Mouse (Mus musculus): Measurements from ENCODE around the gene BC051142.
"Not testable (repeated sequence)": the region's sequence is repeated elsewhere in the genome, so short reads cannot be mapped to it uniquely, and the experiment has no call there.

BC051142 gene

GRCm38 (mm10) chr17:34398058-34398710 is 436 bp upstream of the BC051142 start:
- DNase-seq (ENCODE audit: low read depth, low spot score), result peak; percentile 90

GRCm38 (mm10) chr17:34399394-34399715 is 735 bp downstream of the BC051142 start:
- DNase-seq (ENCODE audit: low read depth, low spot score), result no peak

DNA sequence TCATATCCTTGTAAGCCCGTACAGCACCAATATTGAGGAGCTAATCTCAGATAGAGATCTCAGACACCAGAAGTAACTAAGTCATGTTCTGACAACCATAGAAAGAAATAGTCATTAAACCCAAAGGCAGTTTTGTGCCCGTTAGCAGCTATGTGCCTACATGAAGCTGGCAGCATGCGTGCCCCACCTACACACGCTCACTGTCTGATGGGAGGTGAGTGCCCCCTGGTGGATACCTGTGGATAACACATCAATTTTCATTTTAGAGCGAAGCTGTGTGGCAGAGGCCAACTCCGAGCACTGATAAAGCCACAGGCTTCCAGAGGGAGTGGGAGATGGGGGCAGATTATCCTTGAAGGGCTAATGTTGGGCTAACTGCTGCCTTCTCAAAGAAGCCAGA is 12.5 kb downstream of the BC051142 start:
- DNase-seq (ENCODE audit: low read depth, low spot score), result peak; percentile 87

DNA sequence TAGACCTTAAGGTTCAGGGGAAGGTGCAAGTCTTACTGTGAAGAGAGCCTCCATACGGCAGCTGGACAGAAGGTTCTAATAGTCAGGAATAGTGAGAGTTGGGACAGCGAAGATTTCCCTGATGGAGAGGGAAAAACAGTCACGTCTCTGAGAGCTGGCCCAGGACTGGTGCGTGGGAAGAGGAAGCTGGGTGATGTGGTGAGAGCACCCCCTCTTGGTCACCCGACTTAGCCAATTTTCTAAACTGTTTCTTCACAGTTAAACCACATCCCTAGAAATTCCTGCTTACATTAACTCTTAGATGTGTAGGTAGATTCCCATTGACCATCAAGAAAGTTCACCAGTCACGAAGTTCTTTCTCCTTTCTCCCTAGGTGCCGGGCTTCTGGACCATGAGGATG is 21.4 kb downstream of the BC051142 start:
- no peak for DNase-seq (ENCODE audit: low read depth, low spot score)

DNA sequence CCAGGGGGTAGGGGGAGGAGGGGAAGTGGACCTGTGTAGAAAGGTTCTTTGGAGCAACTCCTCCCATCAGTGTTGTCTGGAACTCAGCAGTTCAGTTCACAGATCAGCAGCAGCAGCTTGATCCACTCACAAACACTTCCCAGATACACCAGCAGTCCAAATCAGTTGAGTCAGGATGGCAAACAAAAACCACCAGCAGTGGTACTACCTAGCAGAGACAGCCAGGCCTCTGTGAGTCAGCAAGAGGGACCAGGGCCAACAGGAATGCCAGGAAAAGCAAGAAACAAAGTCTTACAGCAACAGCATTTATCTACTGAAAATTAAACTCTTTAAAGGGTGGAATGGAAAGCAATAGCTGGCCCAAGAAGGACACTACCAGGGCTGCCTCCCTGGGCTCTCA is 29.0 kb downstream of the BC051142 start:
- DNase-seq (ENCODE audit: low read depth, low spot score), result no peak

DNA sequence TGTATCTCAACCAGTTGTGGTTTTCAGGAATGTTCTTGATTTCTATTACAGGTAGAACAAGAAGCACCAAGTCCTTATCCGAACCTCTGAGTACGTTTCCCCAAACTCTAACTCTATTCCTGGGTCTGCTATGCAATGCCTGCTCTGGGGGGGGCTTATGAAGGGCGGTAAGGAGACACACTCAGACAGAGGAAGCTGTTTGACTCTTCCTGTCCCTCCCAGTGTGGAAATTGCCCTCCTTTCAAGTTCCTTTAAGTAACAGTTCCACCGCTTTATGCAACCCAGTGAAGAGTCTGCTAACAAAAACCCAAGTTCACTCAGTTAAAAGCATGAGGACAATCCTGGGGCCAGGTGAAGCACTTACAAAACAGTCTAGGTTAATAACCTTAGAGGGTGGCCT is 38.5 kb downstream of the BC051142 start:
- no peak for DNase-seq (ENCODE audit: low read depth, low spot score)

DNA sequence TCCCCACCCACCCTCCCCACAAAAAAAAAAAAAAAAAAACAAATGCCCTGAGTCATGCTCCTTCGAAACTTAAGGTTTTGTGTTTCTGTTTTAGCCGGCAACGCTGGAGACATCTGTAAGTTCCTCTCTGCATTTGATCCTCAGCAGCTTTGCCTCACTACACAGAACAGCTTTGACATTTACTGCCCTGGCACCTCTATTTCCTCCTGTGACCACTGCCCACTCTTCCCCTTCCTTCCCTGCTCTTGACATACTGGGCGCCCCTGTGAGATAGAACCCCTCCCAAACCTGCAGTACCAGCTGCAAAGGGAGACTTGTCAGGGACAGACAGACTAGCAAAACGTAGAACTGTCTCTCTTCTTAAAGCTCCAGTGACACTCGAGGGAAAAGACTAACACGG is 39.0 kb downstream of the BC051142 start:
- no peak for DNase-seq (ENCODE audit: low read depth, low spot score)

GRCm38 (mm10) chr17:34438588-34438987 is 40.0 kb downstream of the BC051142 start:
- no peak for DNase-seq (ENCODE audit: low read depth, low spot score)

GRCm38 (mm10) chr17:34439795-34440194 is 41.2 kb downstream of the BC051142 start:
- DNase-seq (ENCODE audit: low read depth, low spot score), result peak; percentile 48

DNA sequence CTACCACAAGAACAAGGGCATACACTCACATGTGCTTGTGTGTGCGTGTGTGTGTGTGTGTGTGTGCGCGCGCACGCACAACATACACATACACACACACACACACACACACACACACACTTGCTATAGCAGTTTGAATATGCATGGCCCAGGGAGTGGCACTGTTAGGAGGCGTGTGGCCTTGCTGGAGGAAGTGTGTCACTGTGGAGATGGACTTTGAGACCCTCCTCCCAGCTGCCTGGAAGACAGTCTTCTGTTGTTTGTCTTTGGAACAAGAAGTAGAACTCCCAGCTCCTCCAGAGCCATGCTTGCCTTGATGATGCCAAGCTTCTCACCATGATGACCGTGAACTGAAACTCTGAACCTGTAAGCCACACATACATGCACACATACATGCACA is 43.4 kb downstream of the BC051142 start:
- no peak for DNase-seq (ENCODE audit: low read depth, low spot score)

GRCm38 (mm10) chr17:34448473-34449041 is 49.9 kb downstream of the BC051142 start:
- DNase-seq (ENCODE audit: low read depth, low spot score), result no peak

GRCm38 (mm10) chr17:34457668-34458067 is 59.0 kb downstream of the BC051142 start:
- no peak for DNase-seq (ENCODE audit: low read depth, low spot score)

DNA sequence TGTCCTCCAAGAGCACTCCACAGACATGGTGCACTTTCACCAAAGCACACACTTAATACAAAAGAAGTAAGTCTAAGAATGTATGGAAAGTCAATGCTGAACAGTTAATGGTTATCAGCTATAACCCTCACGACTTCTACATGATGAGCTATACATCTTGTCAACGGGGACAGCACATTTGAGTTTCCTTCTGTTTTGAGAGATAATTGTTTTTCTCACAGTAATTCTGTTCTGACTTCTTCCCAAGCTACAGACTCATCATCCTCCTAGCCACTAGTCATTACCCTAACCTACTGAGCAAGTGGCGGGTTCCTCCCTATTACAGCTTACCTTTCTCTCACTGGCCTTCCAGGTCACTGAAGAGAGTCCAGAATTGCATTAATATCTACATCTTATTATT is 60.6 kb downstream of the BC051142 start:
- no peak for DNase-seq (ENCODE audit: low read depth, low spot score)

GRCm38 (mm10) chr17:34465906-34466305 is 67.3 kb downstream of the BC051142 start:
- not testable (repeated sequence) for DNase-seq (ENCODE audit: low read depth, low spot score)

- no peak for DNase-seq (ENCODE audit: low read depth, low spot score)
Measured at GRCm38 (mm10) chr17:34470491-34470890, 71.9 kb downstream of the BC051142 start.

DNA sequence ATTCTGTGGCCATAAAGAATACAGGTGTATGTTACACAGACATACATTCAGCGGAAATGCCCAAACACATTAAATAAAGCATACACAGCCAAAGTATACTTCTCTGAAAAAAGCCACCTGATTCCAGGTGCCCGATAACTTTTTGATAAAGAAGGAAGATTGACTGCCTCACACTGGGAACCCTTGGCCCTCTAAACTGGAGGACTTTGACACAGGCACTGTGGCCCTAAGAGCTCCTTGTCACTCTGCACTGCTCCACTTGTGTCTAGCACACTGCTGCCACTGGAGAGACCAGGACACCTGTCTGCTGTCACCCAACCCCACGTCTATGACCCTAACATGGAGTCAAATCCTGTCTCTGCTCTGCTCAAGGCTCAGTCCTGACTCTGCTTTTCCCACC is 76.4 kb downstream of the BC051142 start:
- DNase-seq (ENCODE audit: low read depth, low spot score), result no peak

GRCm38 (mm10) chr17:34476427-34476826 is 77.8 kb downstream of the BC051142 start:
- no peak for DNase-seq (ENCODE audit: low read depth, low spot score)

DNA sequence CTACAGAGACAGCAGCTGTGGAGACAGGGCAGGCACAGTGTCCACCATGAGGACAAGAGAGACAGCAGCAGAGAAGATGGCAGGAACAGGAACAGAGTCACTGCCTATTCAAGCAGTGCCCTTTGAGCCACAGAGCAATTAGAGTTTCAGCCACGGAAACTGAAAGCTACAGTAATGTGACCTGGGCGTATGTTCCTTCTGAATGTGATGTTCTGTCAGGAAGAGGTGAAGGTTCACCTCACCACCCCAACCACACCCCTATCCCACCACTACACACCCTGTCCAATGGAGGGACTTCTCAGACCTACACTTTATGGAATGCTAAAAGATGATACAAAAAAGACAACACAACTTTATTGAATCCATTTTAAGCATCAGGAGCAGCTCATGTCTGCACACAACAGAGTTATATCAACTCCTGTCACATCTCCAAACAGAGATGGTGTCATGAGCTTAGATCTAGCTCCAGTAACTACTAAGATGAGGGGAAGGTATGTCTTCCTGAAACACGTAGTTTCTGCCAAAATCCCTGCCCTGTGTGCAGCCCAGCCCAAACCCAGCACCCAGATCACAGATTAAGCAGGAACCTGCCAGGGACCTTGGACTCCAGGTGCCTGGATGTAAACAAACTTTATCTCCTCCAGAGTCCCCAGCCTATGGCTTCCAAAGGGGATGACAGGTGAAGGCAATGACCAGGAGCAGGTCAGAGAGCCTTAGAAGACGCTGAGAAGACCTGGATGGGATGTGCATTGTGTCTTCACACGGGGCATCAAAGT is 78.8 kb downstream of the BC051142 start, which contains the start of gene Btnl4:
TSS of gene Btnl4 (minus strand) at position 81 of the 776 bp plus-strand sequence.
- DNase-seq (ENCODE audit: low read depth, low spot score), result not testable (repeated sequence)

DNA sequence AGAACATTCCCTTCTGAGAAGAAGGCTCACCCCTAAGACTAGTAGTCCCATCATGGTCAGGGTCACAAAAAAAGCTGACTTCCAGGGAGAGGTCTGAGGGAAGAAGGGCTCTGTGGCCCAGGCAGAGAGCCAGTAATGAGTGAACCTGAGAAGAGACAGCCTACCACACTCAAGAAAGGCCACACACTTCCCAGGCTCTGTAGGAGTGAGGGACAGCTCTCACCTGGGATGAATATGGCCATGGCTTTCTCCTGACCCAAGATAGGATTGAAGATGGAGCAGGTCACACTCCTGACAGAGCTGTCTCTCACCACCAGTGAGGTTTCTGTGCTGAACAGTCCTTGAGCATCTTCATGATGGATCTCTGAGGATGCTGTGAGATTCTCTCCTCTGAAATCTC is 94.2 kb downstream of the BC051142 start:
- DNase-seq (ENCODE audit: low read depth, low spot score), result no peak

GRCm38 (mm10) chr17:34495156-34495555 is 96.5 kb downstream of the BC051142 start:
- DNase-seq (ENCODE audit: low read depth, low spot score), result not testable (repeated sequence)

GRCm38 (mm10) chr17:34496539-34496938 is 97.9 kb downstream of the BC051142 start:
- no peak for DNase-seq (ENCODE audit: low read depth, low spot score)

- DNase-seq (ENCODE audit: low read depth, low spot score), result not testable (repeated sequence)
Measured at GRCm38 (mm10) chr17:34497319-34497718, 98.7 kb downstream of the BC051142 start.

DNA sequence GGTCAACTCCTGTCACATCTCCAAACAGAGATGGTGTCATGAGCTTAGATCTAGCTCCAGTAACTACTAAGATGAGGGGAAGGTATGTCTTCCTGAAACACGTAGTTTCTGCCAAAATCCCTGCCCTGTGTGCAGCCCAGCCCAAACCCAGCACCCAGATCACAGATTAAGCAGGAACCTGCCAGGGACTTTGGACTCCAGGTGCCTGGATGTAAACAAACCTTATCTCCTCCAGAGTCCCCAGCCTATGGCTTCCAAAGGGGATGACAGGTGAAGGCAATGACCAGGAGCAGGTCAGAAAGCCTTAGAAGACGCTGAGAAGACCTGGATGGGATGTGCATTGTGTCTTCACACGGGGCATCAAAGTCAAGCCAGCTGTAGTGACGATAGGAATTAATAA is 99.1 kb downstream of the BC051142 start:
- DNase-seq (ENCODE audit: low read depth, low spot score), result not testable (repeated sequence)

Data from CD4-positive, CD25-positive, alpha-beta regulatory T cell, adult 2 months (primary cell).